Mouse (Mus musculus): ENCODE measurements around the gene Naa40. TPM values are rescaled to one million over a fixed set of nuclear protein-coding genes. Genes with fewer than 3 reads are reported as not detected.

Naa40 gene
- total and polyA plus RNA-seq, 2 experiments from 2014 or later: 30.4 to 44.0 TPM

GRCm38 (mm10) chr19:7190986-7191385 lies 50.0 kb downstream of the Naa40 start:
- DNase-seq (ENCODE audit: low spot score) (no peak), ATAC-seq (ENCODE audit: insufficient read depth, low read depth) (no peak)
- Histone ChIP-seq H3K9ac (replicated peaks; ENCODE audit: low read depth, low read length) (no peak overlapping the region), H3K9me3 (replicated peaks; ENCODE audit: control insufficient read depth, low read length) (no peaks in the 10 kb centered on the region), H3K4me1 (ENCODE audit: control insufficient read depth, insufficient read depth) (no peaks in the 10 kb centered on the region), H3K36me3 (replicated peaks; ENCODE audit: control insufficient read depth, insufficient read depth, low read length) (no peaks in the 10 kb centered on the region), H3K27ac (ENCODE audit: low read depth) (no peak overlapping the region), H3K27me3 (ENCODE audit: control insufficient read depth, insufficient read depth, low read length) (0 out of 2 replicates have a peak, but pooled peaks cover 4% of the 10 kb centered on the region), H3K4me2 (ENCODE audit: low read depth, low read length) (no peak overlapping the region), H3K4me3 (ENCODE audit: low read depth, low read length) (no peak overlapping the region)
- 64% methylated on average over 5 of the region's 5 CpGs for WGBS
- TF ChIP-seq EP300 (IDR thresholded peaks at IDR 0.05; ENCODE audit: low read depth): no peak
- no peak for TF ChIP-seq CTCF (IDR thresholded peaks at IDR 0.05; ENCODE audit: low read depth)

- H3K9ac ChIP-seq (replicated peaks; ENCODE audit: low read depth, low read length): no peak overlapping the region
- 70% methylated on average over 4 of the region's 4 CpGs for WGBS
- ATAC-seq (ENCODE audit: insufficient read depth, low read depth): no peak
- no peaks in the 10 kb centered on the region for H3K36me3 ChIP-seq (replicated peaks; ENCODE audit: control insufficient read depth, insufficient read depth, low read length)
- no peak overlapping the region for H3K4me3 ChIP-seq (ENCODE audit: low read depth, low read length)
- H3K4me1 ChIP-seq (ENCODE audit: control insufficient read depth, insufficient read depth): no peaks in the 10 kb centered on the region
- H3K27ac ChIP-seq (ENCODE audit: low read depth): no peak overlapping the region
- H3K9me3 ChIP-seq (replicated peaks; ENCODE audit: control insufficient read depth, low read length): no peaks in the 10 kb centered on the region
- no peak for DNase-seq (ENCODE audit: low spot score)
- no peak for TF ChIP-seq EP300 (IDR thresholded peaks at IDR 0.05; ENCODE audit: low read depth)
- TF ChIP-seq CTCF (IDR thresholded peaks at IDR 0.05; ENCODE audit: low read depth): no peak
- H3K4me2 ChIP-seq (ENCODE audit: low read depth, low read length): no peak overlapping the region
- 0 out of 2 replicates have a peak, but pooled peaks cover 4% of the 10 kb centered on the region for H3K27me3 ChIP-seq (ENCODE audit: control insufficient read depth, insufficient read depth, low read length)
Measured at GRCm38 (mm10) chr19:7189026-7189425, 52.0 kb downstream of the Naa40 start.

- H3K9me3 ChIP-seq (replicated peaks; ENCODE audit: control insufficient read depth, low read length): no peaks in the 10 kb centered on the region
- WGBS: 70% methylated on average over 5 of the region's 5 CpGs
- no peaks in the 10 kb centered on the region for H3K36me3 ChIP-seq (replicated peaks; ENCODE audit: control insufficient read depth, insufficient read depth, low read length)
- no peak for TF ChIP-seq CTCF (IDR thresholded peaks at IDR 0.05; ENCODE audit: low read depth)
- TF ChIP-seq EP300 (IDR thresholded peaks at IDR 0.05; ENCODE audit: low read depth): no peak
- no peak overlapping the region for H3K4me3 ChIP-seq (ENCODE audit: low read depth, low read length)
- no peak for ATAC-seq (ENCODE audit: insufficient read depth, low read depth)
- peaks cover 8% of the 10 kb centered on the region for H3K4me1 ChIP-seq (ENCODE audit: control insufficient read depth, insufficient read depth)
- no peak overlapping the region for H3K4me2 ChIP-seq (ENCODE audit: low read depth, low read length)
- no peak overlapping the region for H3K27ac ChIP-seq (ENCODE audit: low read depth)
- DNase-seq (ENCODE audit: low spot score): no peak
- H3K9ac ChIP-seq (replicated peaks; ENCODE audit: low read depth, low read length): no peak overlapping the region
- H3K27me3 ChIP-seq (ENCODE audit: control insufficient read depth, insufficient read depth, low read length): peaks cover 6% of the 10 kb centered on the region; the same call in 1 of the 2 replicates
Measured at GRCm38 (mm10) chr19:7187157-7187556, 53.8 kb downstream of the Naa40 start.

- no peak for TF ChIP-seq EP300 (IDR thresholded peaks at IDR 0.05; ENCODE audit: low read depth)
- TF ChIP-seq CTCF (IDR thresholded peaks at IDR 0.05; ENCODE audit: low read depth): no peak
- H3K9me3 ChIP-seq (replicated peaks; ENCODE audit: control insufficient read depth, low read length): no peaks in the 10 kb centered on the region
- peaks cover 7% of the 10 kb centered on the region; the same call in 1 of the 2 replicates for H3K27me3 ChIP-seq (ENCODE audit: control insufficient read depth, insufficient read depth, low read length)
- no peak for ATAC-seq (ENCODE audit: insufficient read depth, low read depth)
- no peak overlapping the region for H3K27ac ChIP-seq (ENCODE audit: low read depth)
- H3K9ac ChIP-seq (replicated peaks; ENCODE audit: low read depth, low read length): no peak overlapping the region
- H3K4me1 ChIP-seq (ENCODE audit: control insufficient read depth, insufficient read depth): peaks cover 17% of the 10 kb centered on the region
- DNase-seq (ENCODE audit: low spot score): no peak
- H3K4me3 ChIP-seq (ENCODE audit: low read depth, low read length): no peak overlapping the region
- WGBS: 44% methylated on average over 18 of the region's 18 CpGs
- H3K36me3 ChIP-seq (replicated peaks; ENCODE audit: control insufficient read depth, insufficient read depth, low read length): no peaks in the 10 kb centered on the region
- no peak overlapping the region for H3K4me2 ChIP-seq (ENCODE audit: low read depth, low read length)
Measured at GRCm38 (mm10) chr19:7185715-7186291, 55.2 kb downstream of the Naa40 start.

GRCm38 (mm10) chr19:7185059-7185458 lies 55.9 kb downstream of the Naa40 start:
- no peaks in the 10 kb centered on the region for H3K9me3 ChIP-seq (replicated peaks; ENCODE audit: control insufficient read depth, low read length)
- TF ChIP-seq CTCF (IDR thresholded peaks at IDR 0.05; ENCODE audit: low read depth) (no peak), EP300 (IDR thresholded peaks at IDR 0.05; ENCODE audit: low read depth) (no peak)
- WGBS: 73% methylated on average over 4 of the region's 4 CpGs
- H3K27me3 ChIP-seq (ENCODE audit: control insufficient read depth, insufficient read depth, low read length): peaks cover 7% of the 10 kb centered on the region; the same call in 1 of the 2 replicates
- ATAC-seq (ENCODE audit: insufficient read depth, low read depth) (no peak), DNase-seq (ENCODE audit: low spot score) (no peak)
- no peak overlapping the region for H3K4me3 ChIP-seq (ENCODE audit: low read depth, low read length)
- H3K27ac ChIP-seq (ENCODE audit: low read depth): no peak overlapping the region
- peaks cover 18% of the 10 kb centered on the region for H3K4me1 ChIP-seq (ENCODE audit: control insufficient read depth, insufficient read depth)
- no peak overlapping the region for H3K9ac ChIP-seq (replicated peaks; ENCODE audit: low read depth, low read length)
- no peak overlapping the region for H3K4me2 ChIP-seq (ENCODE audit: low read depth, low read length)
- no peaks in the 10 kb centered on the region for H3K36me3 ChIP-seq (replicated peaks; ENCODE audit: control insufficient read depth, insufficient read depth, low read length)

- Histone ChIP-seq H3K27ac (ENCODE audit: low read depth) (no peak overlapping the region), H3K36me3 (replicated peaks; ENCODE audit: control insufficient read depth, insufficient read depth, low read length) (no peaks in the 10 kb centered on the region), H3K4me3 (ENCODE audit: low read depth, low read length) (no peak overlapping the region), H3K4me1 (ENCODE audit: control insufficient read depth, insufficient read depth) (peaks cover 26% of the 10 kb centered on the region), H3K4me2 (ENCODE audit: low read depth, low read length) (no peak overlapping the region), H3K27me3 (ENCODE audit: control insufficient read depth, insufficient read depth, low read length) (peaks cover 3% of the 10 kb centered on the region; the same call in 1 of the 2 replicates), H3K9ac (replicated peaks; ENCODE audit: low read depth, low read length) (no peak overlapping the region), H3K9me3 (replicated peaks; ENCODE audit: control insufficient read depth, low read length) (no peaks in the 10 kb centered on the region)
- ATAC-seq (ENCODE audit: insufficient read depth, low read depth) (no peak), DNase-seq (ENCODE audit: low spot score) (no peak)
- TF ChIP-seq EP300 (IDR thresholded peaks at IDR 0.05; ENCODE audit: low read depth) (no peak), CTCF (IDR thresholded peaks at IDR 0.05; ENCODE audit: low read depth) (no peak)
- 83% methylated on average over 11 of the region's 11 CpGs for WGBS
Measured at GRCm38 (mm10) chr19:7183419-7183818, 57.6 kb downstream of the Naa40 start.
